Mouse (Mus musculus) retina, adult 2 months (tissue): Measurements from ENCODE around the gene Gpr107.

ENCODE experiments used
- DNase-seq: peaks from one replicate; pipeline ENCODE4 v3.0.0-alpha.2; 2012; ENCODE audit warnings: low read depth, low spot score

Gene Gpr107

GRCm38 (mm10) chr2:31200051-31200450 lies 47.9 kb downstream of the Gpr107 start:
- DNase-seq = no peak

- no peak for DNase-seq
These were observed 49.7 kb downstream of the Gpr107 start for GRCm38 (mm10) chr2:31201851-31202250.

GRCm38 (mm10) chr2:31202357-31202756 lies 50.2 kb downstream of the Gpr107 start:
- no peak for DNase-seq

GRCm38 (mm10) chr2:31202956-31203355 lies 50.8 kb downstream of the Gpr107 start:
- no peak for DNase-seq

DNA sequence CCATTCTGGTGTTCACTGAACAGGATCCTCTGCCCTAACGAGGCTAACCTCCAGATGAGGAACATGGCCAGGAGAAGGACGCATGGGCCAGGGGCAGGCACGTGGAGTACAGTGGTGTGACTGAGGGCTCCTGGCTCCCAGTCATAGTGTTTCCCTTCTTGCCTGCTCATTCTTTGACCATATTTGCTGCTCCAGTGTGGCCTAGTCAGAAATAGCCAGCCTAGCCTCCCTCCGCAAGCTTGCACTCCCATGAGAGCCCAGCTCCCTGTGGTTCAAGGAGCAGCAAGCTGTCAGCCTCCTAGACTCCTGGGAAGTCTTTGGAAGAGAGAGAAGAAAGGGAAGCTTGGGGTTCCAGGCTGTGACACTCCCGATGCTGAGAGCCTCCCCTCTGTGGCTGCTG lies 52.6 kb downstream of the Gpr107 start:
- DNase-seq = no peak

- DNase-seq = no peak
These were observed 54.1 kb downstream of the Gpr107 start for GRCm38 (mm10) chr2:31206211-31206610.

- no peak for DNase-seq
These were observed 54.8 kb downstream of the Gpr107 start for GRCm38 (mm10) chr2:31206882-31207281.

DNA sequence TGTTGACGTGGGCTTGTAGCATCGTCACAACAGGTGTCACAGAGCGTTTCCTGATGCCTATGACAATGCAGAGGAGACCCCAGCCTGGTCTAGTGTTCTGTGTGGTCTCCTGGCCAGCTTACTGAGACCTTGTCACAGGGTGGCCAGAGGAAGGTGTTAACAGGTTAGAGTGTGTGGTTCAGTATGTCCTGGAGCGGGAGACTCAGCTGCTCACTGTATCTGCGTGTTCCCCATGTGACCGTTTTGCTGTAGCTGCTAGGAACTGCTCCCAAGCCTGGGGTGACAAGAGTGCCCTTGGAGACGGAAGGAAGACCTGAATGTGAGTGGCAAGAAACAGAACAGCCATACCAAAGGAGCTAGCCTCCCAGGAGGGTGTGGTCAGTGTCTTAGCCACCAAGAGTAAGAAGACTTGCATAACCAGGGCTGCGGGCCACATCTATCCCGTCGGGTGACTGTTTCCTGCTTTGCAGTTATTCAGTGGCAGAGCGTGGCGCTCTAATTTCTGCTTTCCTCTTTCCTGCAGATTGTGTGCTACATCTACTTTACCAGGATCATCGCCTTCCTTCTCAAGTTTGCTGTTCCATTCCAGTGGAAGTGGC lies 56.5 kb downstream of the Gpr107 start:
- no peak for DNase-seq

DNA sequence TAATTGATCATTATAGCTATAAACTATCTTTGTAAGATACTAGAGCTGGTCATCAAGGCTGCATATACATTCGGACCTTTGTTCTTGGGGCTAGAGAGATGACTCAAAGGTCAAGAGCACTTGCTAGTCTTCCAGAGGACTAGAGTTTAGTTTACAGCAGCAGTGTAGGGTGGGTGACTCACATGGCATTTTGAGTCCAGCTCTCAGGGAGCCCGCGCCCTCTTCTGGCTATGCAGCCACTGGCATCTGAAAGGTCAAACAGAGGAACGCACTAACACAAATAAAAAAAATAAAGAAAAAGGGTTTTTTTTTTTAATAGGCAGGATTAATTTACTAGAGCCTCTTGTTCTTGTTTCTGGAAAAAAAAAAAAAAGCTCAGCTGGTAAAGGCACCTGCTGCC lies 57.4 kb downstream of the Gpr107 start:
- no peak for DNase-seq

DNA sequence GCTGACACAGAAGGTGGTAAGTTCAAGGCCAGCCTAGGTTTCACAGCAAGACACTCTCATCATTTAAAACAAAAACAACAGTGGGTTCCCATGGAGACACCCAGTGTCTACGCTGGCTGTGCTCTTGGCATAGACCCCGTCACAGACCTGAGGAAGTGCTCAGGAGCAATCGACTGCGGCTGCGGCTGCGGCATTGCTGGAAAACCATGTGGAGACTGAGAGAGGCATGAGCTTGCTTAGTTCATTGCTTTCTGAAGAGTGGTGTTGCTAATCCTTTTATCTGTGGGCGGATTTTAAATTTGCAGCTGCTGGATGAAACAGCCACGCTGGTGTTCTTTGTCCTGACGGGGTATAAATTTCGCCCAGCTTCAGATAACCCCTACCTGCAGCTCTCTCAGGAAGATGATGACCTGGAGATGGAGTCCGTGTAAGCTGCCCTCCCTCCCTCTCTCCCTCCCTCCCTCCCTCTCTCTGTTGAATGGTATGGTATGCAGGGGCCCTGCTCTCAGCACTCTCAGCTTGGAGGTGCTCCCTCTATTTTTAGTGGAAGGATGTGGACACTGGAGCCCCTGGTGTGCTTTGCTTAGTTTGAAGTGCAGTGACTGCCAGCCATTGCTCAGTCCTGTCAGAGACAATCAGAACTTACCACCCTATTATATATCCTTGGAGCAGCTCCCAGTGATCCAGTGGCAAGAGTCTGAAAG lies 58.2 kb downstream of the Gpr107 start:
- no peak for DNase-seq

- no peak for DNase-seq
These were observed 59.1 kb downstream of the Gpr107 start for GRCm38 (mm10) chr2:31211204-31211603.

DNA sequence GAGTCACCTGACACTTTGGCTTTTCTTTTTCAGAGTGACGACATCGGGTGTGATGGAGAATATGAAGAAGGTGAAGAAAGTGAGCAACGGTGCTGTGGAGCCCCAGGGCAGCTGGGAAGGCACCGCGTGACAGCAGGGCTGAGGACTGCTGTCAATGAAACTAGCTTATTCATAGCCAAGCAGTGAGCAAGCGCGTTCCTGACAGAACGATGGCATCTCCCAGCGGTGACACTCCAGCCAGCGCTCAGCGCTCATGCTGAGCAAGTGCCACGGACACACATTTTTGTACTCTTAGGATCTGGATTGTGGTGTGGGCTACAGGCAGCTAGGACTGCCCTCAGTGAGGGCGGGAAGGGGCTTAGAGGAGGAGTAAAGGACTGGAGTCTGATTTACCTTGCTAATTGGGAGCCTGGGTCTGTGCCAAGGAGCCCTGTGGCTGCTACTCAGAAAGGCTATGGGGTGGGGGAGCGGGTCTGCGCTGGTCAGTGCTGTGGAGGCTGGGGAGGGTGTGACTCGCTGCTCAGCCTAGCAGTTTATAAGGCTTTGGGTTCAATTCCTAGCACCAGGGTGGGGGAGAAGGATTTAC lies 62.2 kb downstream of the Gpr107 start:
- DNase-seq = no peak

DNA sequence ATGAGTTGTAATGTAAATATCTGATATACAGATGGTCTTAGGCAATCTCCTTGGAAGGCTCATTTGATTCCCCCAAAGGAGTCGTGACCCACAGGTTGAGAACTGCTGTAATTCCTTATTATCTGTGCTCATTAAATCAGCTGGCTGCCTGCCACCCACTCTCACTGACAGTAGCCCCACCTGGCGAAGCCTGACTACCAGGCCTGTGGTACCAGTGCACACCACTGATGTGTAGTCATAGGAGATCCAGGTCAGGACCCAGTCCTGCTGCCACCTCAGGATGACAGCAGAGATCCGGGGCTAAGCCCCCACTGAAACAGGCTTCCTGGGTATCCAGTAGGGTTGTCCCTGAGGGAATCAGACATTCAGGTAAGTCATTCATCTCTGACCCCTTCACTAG lies 66.5 kb downstream of the Gpr107 start:
- DNase-seq = no peak

DNA sequence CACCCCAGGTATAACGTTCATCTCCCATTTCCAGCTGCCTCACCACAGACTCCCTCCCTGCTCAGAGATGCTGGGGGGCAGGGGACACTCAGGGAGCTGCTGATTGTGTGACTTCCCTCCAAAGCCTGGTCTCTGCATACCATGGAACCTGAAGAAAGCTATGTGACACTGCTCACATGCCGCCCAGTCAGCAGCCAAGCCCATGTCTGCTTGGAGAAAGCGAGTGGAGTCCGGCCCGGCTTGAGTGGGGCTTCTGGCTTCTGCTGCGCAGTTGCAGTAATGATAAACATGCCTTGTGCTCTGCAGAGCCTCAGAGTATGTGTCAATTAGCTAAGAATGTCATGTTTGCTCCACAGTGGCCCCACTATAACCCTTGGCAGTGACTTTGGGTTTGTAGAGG lies 67.4 kb downstream of the Gpr107 start:
- DNase-seq = no peak

DNA sequence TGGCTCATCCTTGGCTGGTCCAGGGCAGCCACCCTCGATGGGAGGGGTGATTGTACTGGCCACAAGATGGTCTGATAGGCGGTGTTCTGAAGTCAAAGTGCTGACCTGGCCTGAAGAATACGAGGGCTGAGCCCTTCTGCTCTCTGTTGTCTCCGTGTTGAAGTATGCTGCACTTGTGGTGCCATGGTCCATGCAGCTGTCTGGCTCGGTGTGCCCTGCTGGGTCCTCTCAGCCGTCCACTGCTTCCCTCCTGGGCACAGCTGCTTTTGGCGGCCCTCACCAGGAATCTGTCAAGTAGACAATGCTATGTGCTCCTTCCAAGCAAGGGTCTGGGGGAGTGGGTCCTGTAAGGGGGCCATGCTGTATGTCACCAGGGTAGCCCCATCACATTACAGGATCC lies 68.7 kb downstream of the Gpr107 start:
- DNase-seq = no peak

DNA sequence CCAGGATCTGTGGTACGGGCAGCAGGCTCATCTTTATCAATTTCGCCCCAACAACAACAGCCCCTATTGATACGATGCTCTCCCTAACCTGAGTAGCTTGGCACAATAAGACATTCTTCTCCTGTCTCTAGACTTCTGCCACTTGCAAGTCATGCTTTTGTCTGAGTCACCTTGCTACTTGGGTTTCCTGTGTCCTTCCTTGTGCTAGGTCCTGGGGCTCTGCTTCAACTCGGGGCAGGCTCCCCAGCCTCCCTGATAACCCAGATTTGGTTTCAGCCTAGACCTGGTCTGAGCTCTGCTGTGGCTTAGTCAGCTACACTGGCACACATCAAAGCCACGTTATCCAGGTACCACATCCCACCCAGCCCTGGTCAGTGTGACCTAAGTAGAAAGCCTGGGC lies 69.5 kb downstream of the Gpr107 start:
- DNase-seq = no peak

GRCm38 (mm10) chr2:31228768-31229311 lies 76.7 kb downstream of the Gpr107 start:
- DNase-seq = no peak

- no peak for DNase-seq
These were observed 87.1 kb downstream of the Gpr107 start for GRCm38 (mm10) chr2:31239203-31239696.

- no peak for DNase-seq
These were observed 87.7 kb downstream of the Gpr107 start for GRCm38 (mm10) chr2:31239833-31240232.

DNA sequence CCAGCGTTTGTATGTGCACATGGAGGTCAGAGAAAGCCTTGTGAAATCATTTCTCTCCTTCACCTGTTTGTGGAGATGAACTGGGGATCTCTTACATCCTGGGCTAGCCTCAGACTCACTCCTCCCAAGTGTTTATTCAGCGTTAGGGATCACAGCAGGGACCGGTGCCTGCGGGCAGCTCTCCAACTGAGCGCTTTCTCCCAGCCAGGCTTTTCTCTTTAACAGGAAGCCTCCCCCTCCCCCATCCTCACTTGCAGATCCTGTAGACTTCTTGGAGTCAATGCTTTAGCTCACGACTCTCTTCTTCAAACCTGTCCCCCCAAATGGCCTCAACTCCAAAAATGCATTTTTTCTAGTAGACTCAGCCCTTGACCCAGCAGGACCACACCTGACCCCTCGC lies 89.5 kb downstream of the Gpr107 start:
- no peak for DNase-seq

- DNase-seq = no peak
These were observed 92.1 kb downstream of the Gpr107 start for GRCm38 (mm10) chr2:31244216-31244615.

DNA sequence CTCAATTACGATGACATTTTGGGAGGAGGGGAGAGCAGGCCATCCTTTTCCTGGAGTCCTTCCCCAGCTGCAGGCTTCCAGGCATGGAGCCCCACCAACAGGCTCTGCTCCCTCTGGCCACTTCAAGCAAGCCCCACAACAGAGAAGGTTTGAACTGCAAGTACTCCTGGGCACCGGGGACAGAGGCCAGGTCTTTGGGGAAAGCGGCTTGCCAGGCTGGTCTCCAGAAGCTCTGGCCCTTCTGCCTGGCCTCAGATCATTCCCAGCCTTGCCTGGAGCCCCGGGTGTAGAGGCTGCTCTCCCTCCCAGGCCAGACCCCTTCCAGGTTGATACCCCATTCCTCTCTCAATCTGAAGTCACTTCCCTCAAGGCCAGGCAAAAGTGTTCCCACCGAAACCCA lies 92.9 kb downstream of the Gpr107 start:
- DNase-seq = no peak
